Mouse (Mus musculus): Measurements from ENCODE around the gene Gm2696.

GRCm38 (mm10) chr10:77826951-77827350, 12.5 kb downstream of the Gm2696 start, which contains the start of gene Krtap10-4:
- no peak for TF ChIP-seq POLR2A (IDR thresholded peaks at IDR 0.05; ENCODE audit: extremely low read depth, insufficient read depth, low read length)
- no peak for TF ChIP-seq CTCF (IDR thresholded peaks at IDR 0.05; ENCODE audit: extremely low read depth, insufficient read depth, low read length)
